Mouse (Mus musculus): ENCODE results near the gene Siah1b.

DNA sequence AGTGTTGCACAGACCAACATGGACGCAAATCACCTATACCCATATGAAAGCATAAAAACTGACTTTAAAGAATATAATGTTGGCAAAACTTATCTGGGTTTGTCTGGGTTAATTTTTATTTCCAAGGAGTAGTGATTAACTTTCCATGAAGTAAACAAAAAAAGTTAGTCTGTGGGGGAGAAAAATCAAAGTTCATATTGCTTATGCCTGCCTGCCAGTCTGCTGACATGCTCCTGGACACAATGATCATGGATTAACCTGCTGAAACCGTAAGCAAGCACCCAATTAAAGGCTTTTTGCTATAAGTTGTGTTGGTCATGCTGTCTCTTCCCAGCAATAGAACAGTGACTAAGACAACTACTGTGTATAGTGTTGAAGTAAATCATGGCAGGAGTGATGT, 40.9 kb downstream of the Siah1b start:
- TF ChIP-seq GATA1 (IDR thresholded peaks at IDR 0.05; ENCODE audit: low read length) (no peak), TAL1 (IDR thresholded peaks at IDR 0.05; ENCODE audit: low read length) (no peak)
